Mouse (Mus musculus) cerebellum, adult 9-10 months (tissue): ENCODE measurements around the gene Sh3gl3.
A peak's percentile ranks its signal among the peaks of the same experiment; 100 is the strongest.

Source experiments
- DNase-seq: peaks from one replicate; pipeline ENCODE4 v3.0.0; 2022

Sh3gl3 gene

GRCm38 (mm10) chr7:82173540-82173939 is at the start of gene Sh3gl3:
Sh3gl3 (plus strand) TSS chr7:82173840.
- no peak for DNase-seq

- no peak for DNase-seq
These were observed 35.4 kb upstream of the Sh3gl3 start for GRCm38 (mm10) chr7:82138196-82138595.

- DNase-seq, result no peak
These were observed 26.5 kb upstream of the Sh3gl3 start for GRCm38 (mm10) chr7:82147151-82147550.

GRCm38 (mm10) chr7:82164681-82165080 is 9.0 kb upstream of the Sh3gl3 start:
- no peak for DNase-seq

- peak; percentile 81 for DNase-seq
These were observed 1.1 kb downstream of the Sh3gl3 start for GRCm38 (mm10) chr7:82174571-82175326.

- DNase-seq, result no peak
These were observed 1.7 kb downstream of the Sh3gl3 start for GRCm38 (mm10) chr7:82175327-82175721.

- DNase-seq, result no peak
These were observed 2.6 kb downstream of the Sh3gl3 start for GRCm38 (mm10) chr7:82176192-82176591.

- no peak for DNase-seq
These were observed 3.7 kb downstream of the Sh3gl3 start for GRCm38 (mm10) chr7:82177336-82177735.

GRCm38 (mm10) chr7:82180919-82181318 is 7.3 kb downstream of the Sh3gl3 start:
- no peak for DNase-seq

- no peak for DNase-seq
These were observed 9.1 kb downstream of the Sh3gl3 start for GRCm38 (mm10) chr7:82182781-82183180.

GRCm38 (mm10) chr7:82191604-82192003 is 18.0 kb downstream of the Sh3gl3 start:
- DNase-seq, result no peak

GRCm38 (mm10) chr7:82192512-82192911 is 18.9 kb downstream of the Sh3gl3 start:
- no peak for DNase-seq

GRCm38 (mm10) chr7:82203111-82203510 is 29.5 kb downstream of the Sh3gl3 start:
- DNase-seq, result no peak

GRCm38 (mm10) chr7:82204014-82204784 is 30.6 kb downstream of the Sh3gl3 start:
- DNase-seq, result no peak

- DNase-seq, result no peak
These were observed 31.3 kb downstream of the Sh3gl3 start for GRCm38 (mm10) chr7:82204975-82205374.

GRCm38 (mm10) chr7:82206787-82207186 is 33.1 kb downstream of the Sh3gl3 start:
- DNase-seq, result peak; percentile 89

- DNase-seq, result no peak
These were observed 47.8 kb downstream of the Sh3gl3 start for GRCm38 (mm10) chr7:82221380-82221933.

- no peak for DNase-seq
These were observed 50.5 kb downstream of the Sh3gl3 start for GRCm38 (mm10) chr7:82223906-82224846.

GRCm38 (mm10) chr7:82233201-82233600 is 59.6 kb downstream of the Sh3gl3 start:
- no peak for DNase-seq

- no peak for DNase-seq
These were observed 60.6 kb downstream of the Sh3gl3 start for GRCm38 (mm10) chr7:82234010-82234897.

GRCm38 (mm10) chr7:82234898-82235290 is 61.3 kb downstream of the Sh3gl3 start:
- no peak for DNase-seq

- no peak for DNase-seq
These were observed 61.8 kb downstream of the Sh3gl3 start for GRCm38 (mm10) chr7:82235486-82235885.
